Mouse (Mus musculus): ENCODE results near the gene Ppme1. TPM values are rescaled to one million over a fixed set of nuclear protein-coding genes. Genes with fewer than 3 reads are reported as not detected.

Gene Ppme1
- total RNA-seq (2021), result 100 to 1,000 TPM; 145 to 146 TPM
- long read RNA-seq, transcript Ppme1-201 (14 exons, 2,772 nt), result major isoform, 271 of 302 reads
- long read RNA-seq, partial matches to known transcripts, result 14 of 302 reads
- long read RNA-seq, other reads (novel, unspliced or antisense), result 14 of 302 reads

DNA sequence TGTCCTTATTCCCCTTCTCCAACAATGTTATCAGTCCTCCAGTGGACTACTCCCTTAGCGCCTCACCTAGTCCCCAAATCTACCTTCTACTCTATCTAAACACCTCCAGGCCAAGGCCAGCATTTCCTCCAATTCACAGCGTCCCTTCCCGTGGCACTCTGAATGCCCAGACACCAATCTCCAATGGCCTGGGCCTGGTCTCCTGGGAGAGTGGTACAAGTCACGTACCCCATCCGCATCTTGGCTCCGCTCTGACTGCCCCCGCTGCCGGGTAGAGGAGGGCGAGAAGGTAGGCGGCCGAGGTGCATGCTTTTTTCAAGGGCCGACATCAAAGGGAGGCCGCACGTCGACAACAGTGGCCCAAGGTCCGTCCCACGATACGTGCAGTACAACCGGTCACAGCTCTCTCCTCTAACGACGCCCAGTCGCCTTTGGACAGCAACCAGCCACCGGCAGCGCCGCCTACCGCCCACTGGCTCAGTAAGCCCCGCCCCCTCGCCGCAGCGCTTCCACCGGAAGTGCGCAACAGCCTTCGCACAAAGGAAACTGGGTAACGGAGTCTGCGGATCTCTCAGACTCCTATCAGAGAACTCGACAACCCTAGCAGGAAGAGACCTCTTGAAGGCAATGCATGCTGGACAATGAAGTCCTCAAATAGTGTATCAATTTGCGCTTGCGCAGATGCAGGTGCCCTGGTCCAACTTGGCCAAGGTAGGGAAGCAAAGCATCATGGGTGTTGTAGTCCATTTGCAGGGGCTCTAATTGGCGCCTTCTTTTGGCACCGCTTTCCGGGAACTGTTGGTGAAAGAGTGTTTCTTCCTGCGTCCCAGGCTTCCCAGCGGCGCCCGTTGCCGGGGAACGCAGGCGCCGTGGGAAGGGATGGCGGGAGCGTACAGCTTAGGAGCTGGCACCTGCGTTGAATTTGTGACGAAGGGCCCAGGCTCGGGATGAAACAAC lies at the start of gene Ppme1, which contains the start of gene C2cd3:
Ppme1 (minus strand) TSS at position 813 of the 957 bp plus-strand sequence.
C2cd3 (plus strand) TSS at position 739 of the 957 bp plus-strand sequence.
- peak; percentile 99 to 100 for DNase-seq (ENCODE audit: low spot score in 2 of 2)

DNA sequence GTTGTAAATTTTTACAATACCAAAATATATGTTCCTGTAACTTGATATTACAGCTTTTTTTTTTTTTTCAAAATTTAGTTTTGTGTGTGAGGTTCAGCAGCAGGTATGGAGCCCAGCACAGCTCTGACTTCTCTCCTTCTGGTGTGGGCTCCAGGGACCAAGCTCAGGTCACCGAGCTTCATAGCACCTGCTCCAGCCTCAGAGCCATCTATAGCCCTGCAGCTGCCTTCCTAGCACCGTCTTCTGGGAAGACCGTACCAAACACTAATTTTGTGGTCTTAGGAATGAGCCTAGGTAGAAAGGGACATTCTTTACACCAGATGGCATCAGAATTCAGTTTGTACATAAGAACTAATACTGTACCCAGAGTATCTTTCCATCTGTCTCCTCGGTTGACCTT lies 36.6 kb upstream of the Ppme1 start:
- DNase-seq (ENCODE audit: low spot score in 2 of 2), result no peak

DNA sequence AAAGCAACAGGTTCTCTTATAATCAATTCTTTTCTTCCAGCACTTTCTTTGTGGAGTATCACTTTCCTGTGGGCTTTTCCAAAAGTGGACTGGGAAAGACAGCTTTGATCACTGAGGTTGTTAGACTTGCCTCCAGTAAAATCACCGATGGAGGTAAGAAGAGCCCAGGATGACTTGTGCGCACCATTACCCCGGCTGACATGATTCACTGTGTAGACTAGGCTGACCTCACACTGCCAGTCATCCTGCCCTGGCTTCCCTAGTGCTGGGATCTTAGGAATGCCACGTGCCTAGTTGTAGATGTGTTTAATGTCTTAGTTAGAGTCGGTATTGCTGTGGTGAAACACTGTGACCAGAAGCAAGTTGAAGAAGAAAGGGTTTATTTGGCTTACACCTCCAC lies 35.6 kb upstream of the Ppme1 start:
- DNase-seq (ENCODE audit: low spot score in 2 of 2), result no peak

DNA sequence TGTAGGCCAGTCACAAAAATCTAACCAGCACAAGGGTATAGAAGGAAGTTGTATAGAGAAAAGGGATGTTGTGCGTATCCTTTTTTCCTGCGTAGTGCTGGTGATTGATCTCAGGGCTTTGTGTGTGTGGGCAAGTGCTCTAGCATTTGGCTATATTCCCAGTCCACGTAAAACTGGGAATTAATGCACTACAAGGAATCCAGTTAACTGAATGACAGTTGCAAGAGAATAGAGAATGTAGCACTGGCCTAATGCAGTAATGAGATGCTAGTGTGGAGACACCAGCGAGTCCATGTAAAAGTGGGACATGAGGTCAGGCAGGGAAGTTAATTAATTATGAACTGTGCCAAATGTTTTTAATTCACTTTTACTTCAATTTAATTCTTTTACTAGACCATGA lies 30.6 kb upstream of the Ppme1 start:
- no peak for DNase-seq (ENCODE audit: low spot score in 2 of 2)

DNA sequence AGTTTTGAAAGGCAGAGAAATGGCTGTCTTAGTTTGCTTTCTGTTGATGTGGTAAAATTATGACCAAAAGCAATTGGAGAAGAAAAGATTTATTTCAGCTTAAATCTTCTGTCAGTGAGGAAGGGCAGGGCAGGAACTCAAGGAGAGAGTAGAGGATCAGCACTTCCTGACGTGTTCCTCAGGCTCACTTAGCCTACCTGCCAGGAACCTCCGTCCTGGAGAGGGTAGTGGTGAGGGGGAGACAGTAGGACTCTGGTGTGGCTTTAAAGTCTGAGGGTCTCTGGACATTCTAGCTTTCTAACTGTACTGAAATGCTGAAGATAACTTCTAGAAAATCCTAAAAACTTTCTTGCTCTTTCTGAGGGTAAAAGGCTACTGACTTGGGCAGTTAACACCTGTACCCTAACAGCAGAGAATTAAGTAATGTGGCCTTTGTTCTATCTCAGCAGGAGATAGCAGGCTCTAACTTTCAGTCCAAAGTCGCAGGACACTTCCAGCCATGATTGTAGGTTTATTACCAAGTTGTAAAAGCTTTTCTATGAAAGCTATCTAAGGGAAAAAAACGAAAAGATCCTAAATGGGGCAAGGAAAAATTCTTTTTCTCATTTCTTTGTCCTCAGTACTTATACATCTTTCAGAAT lies 28.9 kb upstream of the Ppme1 start:
- no peak for DNase-seq (ENCODE audit: low spot score in 2 of 2)

DNA sequence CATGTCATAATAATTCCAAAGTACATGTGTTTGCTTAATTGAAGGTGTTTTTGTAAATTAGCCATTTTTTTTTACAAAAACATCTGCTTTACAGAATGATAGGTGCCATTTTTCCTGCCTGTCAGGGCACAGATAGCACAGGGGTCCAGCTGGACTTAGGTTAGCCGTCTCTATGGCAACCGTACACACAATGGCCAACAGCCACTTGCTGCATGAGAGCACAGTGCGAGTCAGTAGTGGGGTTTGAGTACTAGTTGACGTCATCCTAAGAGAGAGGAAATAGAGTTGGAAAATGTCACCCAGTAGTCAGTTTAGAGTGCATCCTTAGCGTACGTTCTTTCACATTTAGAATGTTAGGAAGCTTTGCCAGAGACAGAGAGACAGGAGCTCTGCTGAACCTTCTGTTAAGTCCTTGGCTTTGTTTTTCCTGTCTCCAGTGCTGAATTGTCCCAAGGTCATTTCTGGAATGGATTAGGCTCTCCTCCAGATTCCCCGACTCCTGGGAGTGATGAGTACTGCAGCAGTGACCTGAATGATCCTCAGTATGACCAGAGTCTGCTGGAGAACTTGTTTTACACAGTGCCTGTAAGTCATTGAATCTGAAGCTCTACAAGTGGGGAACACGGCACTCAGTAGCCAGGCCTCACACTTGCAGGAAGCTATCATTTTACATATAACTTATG lies 27.3 kb upstream of the Ppme1 start:
- no peak for DNase-seq (ENCODE audit: low spot score in 2 of 2)

DNA sequence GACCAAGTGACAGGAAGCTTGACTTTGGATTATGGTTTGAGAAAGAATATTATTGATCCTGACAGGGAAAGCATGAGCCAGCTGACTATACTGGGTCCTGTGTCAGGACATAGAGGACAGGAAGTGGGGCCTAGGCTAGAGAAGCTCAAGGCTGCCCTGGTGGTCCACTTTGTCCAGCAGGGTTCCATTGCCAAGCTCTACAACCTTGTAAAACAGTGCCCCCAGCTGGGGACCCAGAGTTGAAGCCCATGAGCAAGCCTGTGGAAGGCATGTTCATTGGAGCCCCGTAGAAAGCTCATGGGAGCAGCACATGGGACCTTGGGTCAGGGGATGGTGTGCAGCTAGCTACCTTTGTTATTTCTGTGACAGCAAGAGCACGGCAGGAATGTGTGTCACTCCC lies 20.2 kb upstream of the Ppme1 start:
- DNase-seq (ENCODE audit: low spot score in 2 of 2), result no peak

DNA sequence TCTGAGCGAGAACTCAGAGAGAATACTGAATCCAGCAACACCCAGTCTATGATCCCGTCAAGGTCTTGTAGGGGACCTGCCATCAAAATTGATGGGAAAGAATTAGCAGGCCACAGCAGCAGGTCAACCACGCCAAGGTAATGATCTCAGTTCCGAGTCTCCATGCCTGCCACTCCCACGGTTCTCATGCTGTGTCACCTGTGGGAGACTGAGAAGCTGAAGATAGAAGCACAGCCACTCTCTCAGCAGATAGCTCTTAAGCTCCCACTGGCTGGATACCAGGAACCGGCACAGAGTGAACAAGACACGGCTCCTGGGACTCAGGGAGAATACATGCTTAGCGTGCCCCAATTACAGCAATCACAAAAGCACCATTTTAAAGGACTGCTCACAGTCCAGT lies 18.1 kb upstream of the Ppme1 start:
- no peak for DNase-seq (ENCODE audit: low spot score in 2 of 2)

DNA sequence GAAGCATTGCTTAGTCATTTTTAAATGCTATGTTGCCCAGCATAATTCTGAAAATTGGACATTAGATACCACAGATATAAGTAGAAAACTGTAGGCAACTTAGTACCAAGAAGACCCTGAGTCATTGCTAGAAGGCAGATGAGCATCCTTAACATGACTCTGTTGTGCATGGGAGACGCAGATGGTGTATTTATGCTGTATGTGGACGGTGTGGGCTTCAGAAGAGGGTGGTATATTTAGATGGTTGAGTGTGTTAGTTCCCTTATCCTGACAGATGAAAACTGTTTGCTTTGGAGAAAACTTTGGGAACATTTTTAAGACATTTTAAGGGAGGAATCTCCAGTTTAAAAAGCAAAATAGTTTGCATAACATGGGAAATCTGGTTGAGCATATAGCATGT lies 16.1 kb upstream of the Ppme1 start:
- peak in 1 of 2 experiments; percentile 30 for DNase-seq (ENCODE audit: low spot score in 2 of 2)

DNA sequence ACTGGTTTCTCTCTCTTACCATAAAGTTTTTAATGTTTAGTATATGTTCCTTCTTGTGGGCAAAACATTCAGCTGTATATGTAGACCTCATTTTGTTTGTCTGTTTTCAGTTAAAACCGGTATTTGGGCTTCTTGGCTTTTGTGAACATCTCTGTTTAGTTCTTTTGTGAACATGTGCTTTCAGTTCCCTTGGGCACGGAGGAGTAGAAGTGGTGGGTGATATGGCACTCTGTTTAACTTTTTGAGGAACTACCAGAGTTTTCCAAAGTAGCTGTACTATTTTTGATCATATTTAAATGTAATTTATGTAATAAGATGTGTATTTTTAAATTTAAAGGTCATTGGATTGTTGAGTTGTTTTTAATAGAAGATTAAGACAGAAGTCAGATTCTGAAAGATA lies 11.1 kb upstream of the Ppme1 start:
- no peak for DNase-seq (ENCODE audit: low spot score in 2 of 2)

DNA sequence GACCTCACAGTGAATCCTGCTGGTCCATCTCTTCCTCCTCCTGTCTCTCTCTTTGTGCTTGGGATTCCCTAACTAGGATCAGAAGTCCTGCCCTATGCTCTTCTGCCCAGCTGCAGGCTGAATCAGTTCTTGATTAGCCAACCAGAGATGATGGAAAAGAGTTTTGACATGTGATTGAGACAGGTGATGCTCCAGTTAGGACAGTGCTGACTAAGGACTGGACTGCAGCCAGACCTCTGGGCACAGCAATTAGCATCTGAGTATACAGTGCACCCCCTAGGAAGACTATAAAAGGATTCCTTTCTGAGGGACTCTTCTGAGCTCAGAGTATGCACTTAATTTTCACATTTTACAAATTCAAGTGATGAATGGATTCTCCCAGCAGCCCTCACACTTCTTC lies 9.1 kb upstream of the Ppme1 start:
- DNase-seq (ENCODE audit: low spot score in 2 of 2), result no peak

DNA sequence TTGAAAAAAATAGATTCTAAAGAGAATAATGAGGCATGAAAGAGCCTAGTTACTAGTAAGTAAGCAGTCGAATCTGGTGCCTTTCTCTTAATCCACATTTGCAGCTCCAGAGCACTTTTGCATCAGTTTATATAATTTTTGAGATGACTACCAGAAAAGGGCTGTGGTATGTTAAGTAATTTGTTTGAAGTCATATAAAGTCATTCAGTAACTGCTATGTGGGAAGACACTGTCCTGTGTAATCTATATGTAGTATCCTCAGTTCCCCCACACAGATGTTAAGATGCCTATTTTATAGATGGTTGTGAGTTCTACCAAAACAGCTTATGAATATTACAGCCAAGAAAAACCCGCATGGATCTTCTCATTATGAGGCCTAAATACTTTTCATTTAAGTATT lies 6.2 kb upstream of the Ppme1 start:
- no peak for DNase-seq (ENCODE audit: low spot score in 2 of 2)

DNA sequence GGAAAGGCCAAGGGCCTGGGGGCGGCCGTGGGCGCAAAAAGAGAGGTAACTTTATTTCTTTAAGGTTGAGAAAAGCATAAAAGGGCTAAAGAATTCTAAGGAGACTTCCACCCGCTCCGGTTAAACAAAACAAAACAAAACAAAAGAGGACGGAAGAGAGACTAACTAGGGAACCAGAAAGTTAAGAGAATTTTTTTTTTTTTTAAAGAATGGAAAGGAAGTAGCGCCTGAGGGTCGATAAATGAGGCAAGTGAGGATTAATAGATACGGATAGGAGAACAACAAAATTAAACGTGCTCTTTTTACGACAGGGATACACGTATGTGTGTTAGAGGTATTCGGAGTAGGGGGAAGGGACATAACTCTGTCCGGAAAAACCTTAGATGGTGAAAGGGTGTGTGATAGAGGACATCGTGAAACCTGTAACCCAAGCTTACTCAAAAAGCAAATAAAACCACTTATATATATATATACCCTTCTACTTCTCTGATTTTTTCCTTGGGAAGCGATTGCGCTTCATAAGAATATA lies 409 bp upstream of the Ppme1 start:
- DNase-seq (ENCODE audit: low spot score in 2 of 2), result no peak

DNA sequence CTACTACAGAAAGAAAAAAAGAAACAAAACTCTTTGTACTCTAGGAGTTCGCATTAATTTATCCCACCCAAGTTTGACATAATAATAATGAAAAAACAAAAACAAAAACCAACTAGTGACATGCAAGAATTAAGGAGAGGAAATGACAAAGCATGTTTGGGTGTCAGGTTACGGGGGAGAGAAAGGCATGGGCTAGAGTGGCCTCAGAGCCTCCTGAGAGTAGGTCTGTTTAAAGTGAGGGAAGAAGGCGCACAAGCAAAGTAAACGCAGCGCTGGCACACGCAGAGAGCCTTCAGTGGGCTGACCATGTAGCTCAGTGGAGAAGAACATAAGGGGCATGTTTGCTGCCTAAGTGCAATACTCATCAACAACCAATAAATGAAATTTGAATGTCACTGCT lies 7.2 kb downstream of the Ppme1 start:
- DNase-seq (ENCODE audit: low spot score in 2 of 2), result no peak

DNA sequence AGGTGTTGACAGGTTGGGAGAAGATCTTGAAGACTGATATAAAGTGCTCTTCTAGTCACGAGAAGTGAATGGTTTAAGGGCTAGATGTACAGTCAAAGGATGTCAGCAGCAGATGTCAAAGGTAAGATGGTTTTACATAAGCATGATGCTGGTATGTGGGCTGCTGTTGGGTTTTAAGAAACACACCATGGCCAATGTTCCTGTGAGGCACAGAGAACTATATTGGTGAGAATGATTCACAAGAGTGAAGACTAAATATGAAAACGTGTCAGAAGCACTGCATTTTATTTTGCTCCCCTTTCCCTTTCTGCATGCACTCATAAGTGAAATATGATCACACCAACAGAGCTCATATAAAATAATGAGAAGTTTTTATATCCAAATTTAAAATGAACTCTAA lies 8.9 kb downstream of the Ppme1 start:
- DNase-seq (ENCODE audit: low spot score in 2 of 2), result no peak

DNA sequence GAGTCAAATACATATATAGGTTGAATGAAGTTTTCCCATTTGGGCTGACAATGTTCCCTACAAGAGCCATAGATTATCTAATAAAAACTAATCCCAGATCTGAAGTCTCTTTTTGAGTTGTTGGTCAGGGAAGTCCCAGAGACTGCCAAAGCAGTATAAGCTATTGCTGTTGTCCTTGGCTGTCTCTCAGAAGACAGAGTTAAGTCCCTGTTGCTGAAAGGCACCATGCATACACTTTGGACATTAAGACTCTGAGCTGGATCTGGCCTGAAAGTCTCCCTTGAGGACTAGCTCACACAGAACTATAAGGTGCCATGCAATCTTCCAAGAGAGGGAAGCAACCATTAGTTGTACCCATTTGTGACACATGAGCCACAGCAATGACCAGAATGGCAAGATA lies 14.3 kb downstream of the Ppme1 start:
- no peak for DNase-seq (ENCODE audit: low spot score in 2 of 2)

DNA sequence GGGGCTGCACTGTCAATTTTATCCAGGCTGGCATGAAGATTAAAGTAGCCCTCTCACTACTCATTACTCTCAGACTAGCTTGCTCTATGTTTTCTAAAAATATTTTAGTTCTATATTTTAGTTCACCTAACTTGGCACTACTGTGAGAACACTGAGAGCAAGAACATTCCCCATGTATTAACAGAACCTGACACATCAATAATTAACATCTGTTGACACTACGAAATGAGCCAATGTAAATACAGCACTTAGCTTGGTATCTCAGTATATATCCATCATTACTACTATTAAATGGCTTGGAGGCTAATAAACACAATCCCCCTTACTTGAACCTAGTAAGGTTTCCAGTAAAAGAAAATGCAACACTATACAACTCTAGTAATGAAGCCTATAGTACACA lies 15.3 kb downstream of the Ppme1 start:
- DNase-seq (ENCODE audit: low spot score in 2 of 2), result no peak

DNA sequence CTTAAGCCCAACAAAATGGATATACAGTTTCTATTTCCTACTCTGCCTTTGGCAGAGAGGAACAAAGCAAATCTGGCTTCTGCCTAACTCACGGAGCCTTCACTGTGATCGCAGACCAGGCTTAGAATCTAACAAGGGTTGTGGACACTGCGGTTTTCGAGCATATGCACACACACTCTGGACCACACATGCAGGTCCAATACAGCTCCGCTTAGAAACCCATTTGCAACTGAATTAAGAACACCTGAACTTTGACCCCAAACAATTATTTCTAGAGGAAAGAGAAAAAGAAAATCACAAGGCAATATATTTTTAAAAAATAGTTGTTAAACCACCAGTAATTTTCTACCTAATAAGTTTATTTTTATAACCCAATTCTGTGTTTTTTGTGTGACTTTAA lies 15.8 kb downstream of the Ppme1 start:
- no peak for DNase-seq (ENCODE audit: low spot score in 2 of 2)

DNA sequence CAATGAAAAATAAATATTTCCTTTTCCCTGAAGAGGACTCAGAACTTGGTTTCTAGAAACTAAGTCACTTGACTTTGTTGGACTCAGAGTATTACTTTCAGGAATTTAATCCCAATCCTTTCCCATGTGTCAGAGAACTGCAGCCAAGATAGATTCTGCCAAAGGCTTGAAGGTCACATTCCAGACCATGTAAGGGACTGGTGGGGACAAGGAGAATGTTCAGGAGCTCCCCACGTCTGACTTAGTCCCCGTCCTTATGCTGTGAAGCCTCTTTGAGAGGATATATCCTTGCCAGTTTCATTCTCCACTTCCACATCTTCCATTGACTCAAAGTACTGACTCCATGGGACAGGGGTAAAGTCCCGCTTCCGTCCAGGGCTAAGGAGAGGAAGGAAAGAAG lies 17.1 kb downstream of the Ppme1 start:
- DNase-seq (ENCODE audit: low spot score in 2 of 2), result no peak

DNA sequence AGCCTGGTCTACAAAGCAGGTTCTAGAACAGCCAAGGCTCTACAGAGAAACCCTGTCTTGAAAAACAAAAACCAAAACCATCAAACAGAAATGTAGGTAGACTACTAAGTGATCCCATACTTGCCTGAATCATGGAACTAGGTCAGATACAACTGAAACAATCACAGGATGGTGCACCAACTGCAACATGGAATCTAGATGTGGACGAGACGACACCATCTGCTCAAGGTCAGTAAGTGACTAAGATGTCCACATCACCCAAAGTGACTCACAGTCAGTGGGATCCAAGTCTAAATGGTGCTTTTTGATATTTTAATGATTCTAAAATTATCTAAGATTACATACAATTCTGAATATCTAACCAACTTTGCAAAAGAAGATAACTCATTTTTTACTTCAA lies 36.2 kb downstream of the Ppme1 start:
- DNase-seq (ENCODE audit: low spot score in 2 of 2), result no peak

DNA sequence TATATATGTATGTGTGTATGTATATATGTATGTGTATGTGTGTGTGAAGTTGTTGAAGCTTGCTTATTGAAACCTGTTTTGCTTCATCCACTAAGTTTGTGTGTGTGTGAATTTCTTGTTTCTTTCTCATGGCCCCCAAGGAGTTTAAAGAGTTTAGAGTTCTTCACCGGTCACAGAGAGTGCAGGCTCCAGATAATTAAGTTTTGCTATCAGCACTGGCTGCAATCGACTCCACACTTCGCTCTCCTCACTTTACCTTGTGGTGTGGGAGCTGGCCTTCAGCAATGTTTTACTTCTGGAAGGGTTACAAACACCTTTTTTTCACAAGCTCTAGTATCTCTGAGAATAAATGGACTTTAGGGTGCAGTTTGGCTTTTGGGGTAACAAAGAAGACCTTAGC lies 40.8 kb downstream of the Ppme1 start:
- DNase-seq (ENCODE audit: low spot score in 2 of 2), result no peak

DNA sequence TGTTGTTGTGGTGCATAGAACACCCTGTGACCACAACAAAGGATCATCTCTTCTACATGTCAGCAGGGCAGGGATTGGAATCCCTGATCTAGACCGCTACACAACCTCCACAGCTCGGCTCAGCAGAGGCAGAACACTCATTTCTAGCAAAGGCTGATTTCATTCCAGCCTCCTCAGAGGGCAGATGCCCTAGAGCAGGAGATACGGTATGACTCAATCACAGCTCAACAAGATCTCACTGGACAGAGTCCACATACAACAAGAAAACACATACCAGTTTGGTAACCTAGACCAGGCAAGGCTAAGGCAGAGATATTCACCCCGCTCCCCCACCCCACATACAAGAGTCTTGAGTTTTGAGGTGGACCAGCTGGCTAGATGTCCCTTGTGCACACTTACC lies 43.5 kb downstream of the Ppme1 start:
- no peak for DNase-seq (ENCODE audit: low spot score in 2 of 2)
